Mouse (Mus musculus) heart, postnatal 36 days (tissue): Measurements from ENCODE around the gene Ccdc85c. TPM values are rescaled to one million over a fixed set of nuclear protein-coding genes. Genes with fewer than 3 reads are reported as not detected.

ENCODE experiments used
- DNase-seq, 2 experiments: peaks; one replicate each; pipeline ENCODE4 v3.0.0; 2021 to 2022
- intact Hi-C: fragments of 180-260 bp; cut with DNase I; formaldehyde crosslinking; loops from one replicate; pipeline ENCODE4 v1.15.1; 2025
- total RNA-seq, 2 experiments: library from RNA; stranded (reverse); gene quantifications; 2 replicates each; pipeline ENCODE4 v1.2.3; 2021

Gene Ccdc85c
- total RNA-seq, 2 experiments from 2014 or later, result 33.6 to 38.9 TPM

DNA sequence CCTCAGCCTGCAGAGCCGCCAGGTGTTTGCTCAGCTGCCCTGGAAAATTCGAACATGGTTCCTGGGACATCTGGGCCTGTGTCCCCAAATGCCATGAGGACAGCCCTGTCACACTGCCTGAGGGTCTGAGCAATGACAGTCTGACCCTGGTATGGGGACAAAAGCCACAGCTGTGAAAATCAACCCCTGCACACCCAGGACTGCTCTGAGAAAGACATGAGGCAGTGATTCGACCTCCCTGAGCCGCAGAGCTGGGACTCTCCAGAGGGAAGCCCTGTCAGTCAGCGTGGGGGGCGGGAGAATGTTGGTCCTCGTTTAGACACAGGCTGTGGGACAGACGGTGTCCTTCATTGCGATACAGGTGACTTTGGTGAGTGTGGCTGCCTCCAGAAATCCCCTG, 29.6 kb downstream of the Ccdc85c start:
- no peak for DNase-seq
- intact Hi-C loops, result loop anchor here (2.0 kb wide), 1 partner anchor 25 kb away; no protein-coding TSS in a partner anchor

DNA sequence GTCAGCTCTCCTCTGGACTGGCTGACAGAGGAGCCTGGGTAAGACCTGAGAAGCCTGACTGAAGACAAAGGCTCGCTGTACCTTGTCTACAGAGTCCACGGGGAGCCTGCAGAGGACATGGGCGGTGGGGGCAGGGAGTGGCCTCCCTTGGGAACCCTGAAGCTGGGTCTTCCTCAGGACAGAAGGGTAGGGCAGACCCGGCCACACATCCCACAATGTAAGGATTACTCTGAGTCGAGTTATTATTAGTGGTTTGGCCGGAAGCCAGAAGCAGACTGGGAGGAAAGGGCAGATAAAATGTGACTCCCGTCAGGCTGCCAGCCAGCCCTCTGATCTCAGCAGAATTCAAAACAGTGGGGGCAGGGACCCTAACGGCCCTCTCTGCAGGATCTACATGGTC, 30.4 kb downstream of the Ccdc85c start:
- peak; percentile 73 to 77 for DNase-seq
- intact Hi-C loops, result loop anchor here (2.0 kb wide), 1 partner anchor 26 kb away; no protein-coding TSS in a partner anchor

DNA sequence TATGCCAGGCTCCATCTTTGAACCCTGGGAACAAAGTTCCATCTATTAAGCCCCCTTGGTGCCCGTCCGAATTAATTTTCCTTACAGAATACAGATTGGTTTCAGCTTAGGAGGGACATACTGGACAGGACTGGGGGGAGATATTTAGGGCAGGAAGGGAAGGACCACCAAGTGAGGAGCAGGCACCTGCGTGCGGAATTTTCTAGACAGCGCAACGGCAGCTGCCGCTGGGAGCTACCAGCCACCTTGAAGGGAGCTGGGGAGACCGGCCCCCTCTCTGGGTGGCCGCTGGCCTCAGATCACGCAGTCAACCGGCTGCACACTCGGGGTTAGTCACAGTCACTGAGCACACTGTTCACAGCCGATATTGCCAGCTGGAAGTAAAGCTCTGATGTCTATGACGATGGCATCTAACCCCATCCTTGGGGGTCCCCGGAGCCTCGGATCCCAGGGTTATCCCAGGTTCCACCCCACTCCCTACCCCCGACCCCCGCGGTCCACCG, 32.9 kb downstream of the Ccdc85c start:
- intact Hi-C loops, result no loop called here
- DNase-seq, result no peak

DNA sequence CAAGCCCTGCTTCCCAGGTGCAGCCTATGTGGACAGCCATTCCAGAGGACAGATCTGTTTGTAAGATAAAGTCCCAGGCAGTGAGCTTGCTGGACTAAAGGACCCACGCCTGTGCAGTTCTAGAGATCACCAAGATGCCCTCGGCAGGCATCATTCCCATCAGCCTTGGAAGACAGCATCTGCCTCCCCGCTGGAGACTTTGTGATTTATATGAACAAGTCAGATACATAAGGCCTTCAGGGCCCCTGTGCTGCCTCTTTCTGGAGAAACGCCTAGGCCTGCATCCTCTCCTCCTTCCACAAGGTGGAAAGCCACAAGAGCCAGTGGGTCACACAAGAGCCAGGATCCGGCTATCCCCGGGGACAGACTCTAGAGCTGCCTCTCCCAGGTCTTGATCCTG, 33.6 kb downstream of the Ccdc85c start:
- intact Hi-C loops, result no loop called here
- DNase-seq, result no peak

GRCm38 (mm10) chr12:108240953-108241588, 34.2 kb downstream of the Ccdc85c start:
- intact Hi-C loops, result no loop called here
- no peak for DNase-seq

GRCm38 (mm10) chr12:108240401-108240890, 34.8 kb downstream of the Ccdc85c start:
- intact Hi-C loops, result no loop called here

GRCm38 (mm10) chr12:108239441-108239840, 35.8 kb downstream of the Ccdc85c start:
- intact Hi-C loops, result no loop called here
- DNase-seq, result peak; percentile 51 to 65

More at GRCm38 (mm10) chr12:108240401-108240890, 34.8 kb downstream of the Ccdc85c start:
- no peak for DNase-seq

DNA sequence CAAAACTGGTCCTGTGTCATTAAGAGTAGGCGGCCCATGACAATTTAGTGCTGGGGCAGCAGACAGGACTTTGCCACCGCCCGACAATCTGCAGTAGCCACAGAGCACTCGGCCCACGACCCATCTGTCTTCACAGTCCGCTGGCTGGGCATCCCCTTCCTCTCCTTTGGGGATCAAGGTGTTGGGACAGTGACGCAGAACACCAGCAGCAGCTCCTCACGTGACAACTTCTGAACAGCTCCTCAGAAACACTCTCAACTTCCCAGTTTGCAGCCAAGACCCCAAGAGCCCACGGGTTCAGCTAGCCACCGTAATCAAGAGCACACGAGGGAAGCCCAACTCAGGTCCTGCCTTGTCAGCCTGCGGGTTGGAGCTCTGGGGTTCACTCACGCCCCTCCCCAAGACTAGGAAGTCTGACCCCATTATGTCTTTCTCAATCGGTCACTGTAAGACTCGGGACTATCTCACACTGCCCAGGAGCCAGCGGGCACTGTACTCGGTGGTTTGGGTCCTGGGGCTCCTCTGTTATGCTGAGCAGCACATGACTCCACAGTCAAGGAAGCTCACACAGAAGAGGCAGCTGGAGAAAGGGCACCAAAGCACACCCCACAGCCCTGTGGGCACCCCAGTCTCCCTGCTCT, 36.7 kb downstream of the Ccdc85c start:
- intact Hi-C loops, result no loop called here
- no peak for DNase-seq

DNA sequence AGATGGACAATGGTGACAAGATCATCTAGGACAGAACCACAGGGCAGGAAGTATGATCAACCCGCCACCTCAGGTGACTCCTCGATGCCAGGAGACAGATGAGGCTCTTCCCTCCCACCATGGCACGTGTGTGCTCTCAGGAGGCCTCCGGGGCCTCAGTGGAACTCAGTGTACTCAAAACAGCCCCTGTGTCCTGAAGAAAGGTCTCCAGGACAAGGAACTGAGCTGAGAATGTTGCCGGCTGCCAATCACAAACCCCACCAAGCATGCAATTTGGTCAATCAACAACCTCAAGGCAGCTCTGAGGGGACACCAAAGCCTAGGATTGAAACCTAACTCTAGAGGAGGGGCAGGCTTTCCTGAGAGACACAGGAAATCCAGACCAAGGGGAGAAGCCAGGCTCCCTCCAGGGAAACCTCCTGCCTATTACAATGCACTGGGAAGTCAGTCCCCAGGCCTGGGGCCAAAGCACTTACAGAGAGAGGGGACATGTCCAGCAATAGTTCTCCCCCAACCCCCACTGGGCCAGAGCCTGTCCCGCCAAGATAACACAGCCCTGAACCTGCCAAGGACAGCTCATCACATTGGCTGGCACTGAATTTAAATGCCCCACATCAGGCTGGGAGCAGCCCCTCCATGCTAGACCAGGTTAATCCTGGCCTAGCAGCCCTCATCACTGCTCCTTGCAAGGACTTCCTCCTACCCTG, 37.8 kb downstream of the Ccdc85c start:
- intact Hi-C loops, result no loop called here
- DNase-seq, result peak; percentile 61 to 74

GRCm38 (mm10) chr12:108235976-108236555, 39.2 kb downstream of the Ccdc85c start:
- intact Hi-C loops, result loop anchor here (2.0 kb wide), 2 partner anchors 15 to 39 kb away; partner anchors contain the start of gene Ccdc85c
- no peak for DNase-seq

DNA sequence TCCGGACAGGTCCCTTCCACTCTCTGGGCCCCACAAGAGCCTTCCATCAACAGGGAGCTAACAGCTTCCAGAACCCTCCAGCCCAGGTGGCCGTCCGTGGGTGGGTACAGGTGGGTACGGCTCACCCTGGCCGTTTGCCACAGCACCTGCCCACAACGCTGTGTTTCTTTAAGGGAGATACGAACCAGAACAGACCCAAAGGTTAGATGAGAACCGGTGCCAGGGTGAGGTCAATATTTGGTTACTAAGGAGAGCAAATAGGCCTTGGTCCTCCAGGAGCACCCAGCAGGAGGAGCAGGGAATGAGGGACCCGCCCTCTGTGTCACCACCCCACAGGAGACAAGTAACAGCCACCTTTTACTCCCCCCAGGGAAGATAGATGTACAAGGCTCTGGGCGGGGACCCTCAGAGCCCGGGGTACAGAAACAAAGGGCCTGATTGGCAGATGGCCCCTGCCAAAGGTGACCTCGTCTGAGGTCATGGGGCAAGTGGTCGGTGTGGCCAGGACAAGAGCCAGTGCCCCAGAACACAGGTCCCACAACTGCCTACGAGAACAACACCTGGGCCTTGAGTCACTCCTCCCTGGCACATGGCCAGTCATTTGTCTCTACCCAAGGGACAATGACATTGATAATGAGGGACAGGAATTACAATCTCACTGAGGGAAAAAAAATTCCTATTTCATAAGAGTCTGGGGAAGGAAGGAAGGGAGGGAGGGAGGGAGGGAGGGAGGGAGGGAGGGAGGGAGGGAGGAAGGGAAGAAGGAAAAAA, 40.2 kb downstream of the Ccdc85c start:
- DNase-seq, result no peak
- intact Hi-C loops, result loop anchor here (2.0 kb wide), 2 partner anchors 16 to 40 kb away; partner anchors contain the start of gene Ccdc85c

GRCm38 (mm10) chr12:108233736-108234135, 41.5 kb downstream of the Ccdc85c start:
- no peak for DNase-seq
- intact Hi-C loops, result loop anchor here (2.0 kb wide), 2 partner anchors 17 to 41 kb away; partner anchors contain the start of gene Ccdc85c

- DNase-seq, result no peak
- intact Hi-C loops, result no loop called here
Observed at GRCm38 (mm10) chr12:108231901-108232300, 43.3 kb downstream of the Ccdc85c start.

DNA sequence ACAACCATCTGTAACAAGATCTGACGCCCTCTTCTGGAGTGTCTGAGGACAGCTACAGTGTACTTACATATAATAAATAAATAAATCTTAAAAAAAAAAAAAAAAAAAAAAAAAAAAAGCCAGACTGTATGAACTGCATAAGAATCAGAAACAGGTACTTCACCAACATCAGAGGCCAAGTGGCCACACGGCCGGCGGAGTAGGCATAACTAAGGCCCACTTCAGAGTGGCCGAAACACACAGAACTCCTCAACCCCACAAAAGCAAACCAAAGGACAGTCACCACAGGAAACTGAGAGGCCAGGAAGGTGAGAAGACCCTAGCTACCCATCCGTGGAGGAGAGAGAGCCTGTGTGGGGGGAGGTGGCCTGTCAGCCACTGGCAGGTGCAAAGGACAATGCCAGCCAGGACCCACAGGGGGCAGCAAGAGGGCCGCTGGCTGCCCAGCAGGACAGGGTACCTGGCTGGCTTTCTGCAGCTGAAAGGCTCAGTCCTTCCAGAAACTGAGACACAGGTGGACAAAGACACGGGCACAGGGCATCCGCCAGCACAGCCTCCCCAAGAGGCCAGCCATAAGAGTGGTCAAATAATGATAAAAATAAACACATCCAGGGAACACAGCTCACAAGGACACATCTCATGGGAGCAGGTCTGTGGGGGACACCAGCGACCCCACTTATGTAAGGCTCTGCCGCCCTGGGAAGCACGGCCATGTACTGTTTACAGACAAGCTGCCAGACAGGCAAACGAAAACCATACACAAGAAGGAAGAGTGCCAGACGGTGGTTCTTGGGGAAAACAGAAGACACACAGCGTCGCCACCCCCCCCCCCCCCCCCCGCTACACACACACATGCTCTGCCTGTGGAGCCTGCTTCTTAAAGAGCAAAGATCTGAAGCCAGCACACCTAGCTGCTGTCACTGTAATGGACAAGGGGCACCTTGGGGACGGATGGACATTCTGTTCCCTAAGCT, 44.1 kb downstream of the Ccdc85c start:
- DNase-seq, result peak; percentile 57 to 67
- intact Hi-C loops, result no loop called here

GRCm38 (mm10) chr12:108230077-108230476, 45.1 kb downstream of the Ccdc85c start:
- no peak for DNase-seq
- intact Hi-C loops, result no loop called here

- intact Hi-C loops, result no loop called here
- no peak for DNase-seq
Observed at GRCm38 (mm10) chr12:108227527-108227926, 47.7 kb downstream of the Ccdc85c start.

- no peak for DNase-seq
- intact Hi-C loops, result no loop called here
Observed at GRCm38 (mm10) chr12:108226941-108227340, 48.3 kb downstream of the Ccdc85c start.

DNA sequence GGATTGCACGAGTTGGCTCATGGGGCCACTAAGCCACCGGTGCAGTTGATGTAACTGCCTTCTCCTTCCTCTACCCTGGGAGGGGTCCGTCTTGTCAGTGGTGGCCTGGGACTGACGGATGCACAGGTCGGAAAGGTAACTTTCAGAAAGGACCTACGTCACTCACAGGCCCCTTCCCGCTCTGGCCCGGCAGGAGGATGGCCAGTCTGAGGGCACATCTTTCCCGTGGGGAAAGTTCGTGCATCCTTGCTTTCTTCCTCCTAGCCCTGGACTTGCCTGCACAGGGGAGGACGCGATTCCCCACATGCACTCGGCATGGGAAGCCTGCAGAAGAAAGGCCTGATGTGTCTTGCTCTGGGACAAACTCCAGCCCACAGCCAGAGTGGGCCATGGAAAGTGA, 49.0 kb downstream of the Ccdc85c start:
- intact Hi-C loops, result no loop called here
- no peak for DNase-seq

- intact Hi-C loops, result no loop called here
- DNase-seq, result no peak
Observed at GRCm38 (mm10) chr12:108225781-108226180, 49.4 kb downstream of the Ccdc85c start.
